Mouse (Mus musculus): ENCODE results near the gene 4933434E20Rik.
A peak's percentile ranks its signal among the peaks of the same experiment; 100 is the strongest.

The 4933434E20Rik gene

DNA sequence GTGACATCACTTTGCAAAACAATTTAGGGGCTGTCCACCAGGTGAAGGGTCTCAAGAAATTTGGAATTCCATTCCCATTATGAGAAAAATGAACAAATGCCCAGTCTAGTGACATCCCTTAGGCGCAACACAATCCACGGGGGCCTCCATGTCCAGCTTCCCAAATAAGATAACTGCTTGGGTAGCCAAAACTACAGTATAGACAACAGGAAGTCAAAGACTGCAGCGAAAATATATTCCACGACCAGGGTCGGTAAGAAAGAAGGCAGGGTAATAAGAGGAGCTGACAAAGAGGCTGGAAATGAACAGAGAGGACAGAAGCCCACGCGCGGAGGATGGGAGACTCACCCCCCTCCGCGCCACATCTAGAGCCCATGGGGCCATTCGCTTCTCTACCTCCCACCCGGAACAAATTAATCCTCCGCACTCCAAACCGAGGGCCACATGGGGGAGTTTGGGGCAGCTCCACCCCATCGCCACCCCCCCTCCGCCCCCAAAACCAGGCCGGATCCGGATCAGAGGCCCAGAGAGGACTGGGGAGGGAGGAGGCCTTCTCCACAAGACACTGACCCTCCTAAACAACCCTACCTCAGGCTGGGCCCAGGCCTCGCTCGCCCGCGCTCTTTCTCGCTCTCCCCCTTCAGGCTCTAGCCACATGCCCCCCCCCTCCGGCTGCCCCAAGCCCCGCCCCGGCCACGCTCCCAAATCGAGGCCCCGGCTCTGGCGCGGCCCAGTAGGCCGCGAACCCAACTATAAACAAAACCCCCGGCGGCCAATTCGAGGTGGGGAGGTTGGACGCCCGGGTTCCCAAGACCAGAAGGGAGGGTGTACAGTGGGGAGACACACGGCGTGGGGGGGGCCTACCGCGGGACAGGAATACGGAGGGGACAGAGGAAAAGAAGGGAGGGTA, at the start of gene 4933434E20Rik:
TSS of gene 4933434E20Rik (plus strand) at position 196 of the 910 bp plus-strand sequence.
- peak; percentile 72 for DNase-seq

DNA sequence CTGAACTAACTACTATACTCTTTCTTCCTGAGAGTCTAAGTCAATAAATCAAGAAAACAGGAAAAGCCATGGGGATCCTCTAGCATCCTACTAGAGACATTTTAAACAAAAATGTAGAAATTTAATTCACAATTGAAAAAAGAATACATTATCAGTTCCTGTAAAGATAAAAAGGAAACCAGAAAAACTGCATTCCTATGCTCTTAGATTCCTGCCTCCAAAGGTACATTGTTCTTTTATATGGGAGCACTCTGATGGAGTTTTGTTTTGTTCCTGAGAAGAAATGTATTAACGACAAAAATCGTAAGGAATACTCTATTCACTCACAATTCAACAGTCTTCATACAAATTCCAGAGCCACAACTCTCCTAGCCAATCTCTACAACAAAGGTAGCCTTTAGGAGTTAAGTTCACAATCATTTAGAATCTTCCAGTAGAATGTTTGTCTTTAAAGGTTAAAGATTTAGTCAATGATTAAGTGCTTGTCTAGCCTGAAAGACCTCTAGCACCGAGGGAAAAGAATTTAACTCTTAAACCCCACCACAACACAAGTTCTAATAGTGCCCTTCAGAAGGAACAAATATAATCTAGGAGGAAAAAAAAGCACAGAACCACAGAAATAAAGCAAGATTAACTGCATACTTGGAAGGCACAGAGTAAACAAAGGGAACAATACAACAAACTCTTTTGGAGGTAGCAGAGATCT, 47.2 kb upstream of the 4933434E20Rik start:
- DNase-seq: no peak

DNA sequence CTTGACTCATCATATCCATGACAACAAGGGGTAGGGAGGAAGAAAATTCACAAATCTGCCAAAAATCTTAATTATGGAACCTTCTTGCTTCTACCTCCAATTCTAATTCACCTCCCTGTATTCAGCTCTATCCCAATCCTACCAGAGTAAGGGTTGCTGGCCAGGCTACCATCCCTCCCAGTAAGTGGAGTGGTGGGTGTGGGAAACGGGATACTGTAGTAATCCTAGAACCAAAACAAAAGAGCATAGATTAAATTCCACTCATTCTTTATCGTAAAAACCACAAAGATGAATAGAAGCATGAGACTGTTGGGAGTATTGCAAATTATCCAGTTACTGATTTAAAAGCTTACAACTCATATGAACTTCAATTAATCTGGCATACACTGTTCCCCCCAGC, 41.1 kb upstream of the 4933434E20Rik start:
- DNase-seq: no peak

DNA sequence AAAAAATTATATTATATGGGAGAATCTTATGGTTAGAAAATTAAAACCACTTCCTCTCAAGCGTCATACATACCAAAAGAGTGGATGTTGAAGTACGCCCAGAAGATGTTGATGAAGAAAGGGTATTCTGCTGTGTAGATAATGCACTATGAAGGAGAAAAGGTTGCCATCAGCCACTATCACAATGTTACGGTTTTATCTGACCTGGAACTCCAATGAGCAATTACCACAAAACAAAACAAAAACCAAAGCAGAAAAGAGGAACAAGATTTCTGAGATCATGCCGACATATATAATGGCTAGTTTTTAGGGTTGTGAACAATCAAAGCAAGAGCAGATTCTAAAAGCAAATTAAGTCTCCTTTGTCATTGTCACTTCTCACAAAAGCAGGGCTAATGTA, 34.8 kb upstream of the 4933434E20Rik start:
- no peak for DNase-seq

DNA sequence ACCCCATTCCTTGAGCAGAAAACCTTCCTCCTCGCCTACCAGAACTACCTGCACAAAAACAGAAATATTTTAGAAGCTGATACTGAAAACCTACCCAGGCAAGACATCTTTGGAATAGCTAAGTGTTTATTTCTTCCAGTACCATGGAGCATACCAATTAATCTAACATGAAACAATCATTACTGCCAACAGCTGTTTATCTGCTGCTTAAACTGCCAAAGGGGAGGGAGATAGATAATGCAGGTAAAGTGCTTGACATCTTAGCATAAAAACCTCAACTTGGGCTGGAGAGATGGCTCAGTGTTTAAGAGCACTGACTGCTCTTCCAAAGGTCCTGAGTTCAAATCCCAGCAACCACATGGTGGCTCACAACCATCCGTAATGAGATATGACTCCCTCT, 16.8 kb upstream of the 4933434E20Rik start:
- no peak for DNase-seq

DNA sequence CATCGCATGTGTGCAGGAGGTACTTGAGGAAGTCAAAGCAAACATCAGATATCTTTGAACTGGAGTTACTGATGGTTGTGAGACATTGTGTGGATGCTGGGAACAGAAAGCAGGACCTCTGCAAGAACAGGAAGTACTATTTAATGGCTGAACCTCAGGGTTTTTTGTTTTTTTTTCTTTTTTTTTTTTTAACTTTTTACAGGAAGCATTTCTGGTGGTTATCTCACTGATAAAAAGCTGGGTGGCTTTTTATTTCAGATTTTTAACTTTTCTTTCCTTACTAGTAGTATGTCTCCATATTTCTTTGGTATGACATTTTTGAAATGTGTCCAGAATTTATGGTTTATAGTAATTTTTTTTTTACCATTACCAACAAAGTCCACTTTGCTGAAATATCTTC, 15.2 kb upstream of the 4933434E20Rik start:
- DNase-seq: no peak

DNA sequence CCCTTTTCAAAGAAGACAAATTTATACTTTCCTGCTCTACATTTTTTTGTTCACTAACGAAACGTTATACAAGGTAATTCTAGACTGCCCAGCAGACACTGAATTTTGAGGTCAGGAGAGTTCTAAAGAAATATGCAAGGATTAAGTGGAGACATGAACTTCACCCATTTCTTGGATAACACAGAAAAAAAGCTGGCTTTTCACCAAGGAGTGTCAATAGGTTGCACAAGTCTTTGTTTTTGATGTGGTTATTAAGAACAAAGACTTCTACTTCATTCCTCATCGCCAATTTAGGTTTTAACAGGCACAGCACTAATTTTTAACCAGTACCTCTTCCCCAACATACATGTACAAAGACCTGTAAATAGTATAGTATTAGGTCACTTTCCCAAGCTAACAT, 1.7 kb upstream of the 4933434E20Rik start:
- DNase-seq: no peak

DNA sequence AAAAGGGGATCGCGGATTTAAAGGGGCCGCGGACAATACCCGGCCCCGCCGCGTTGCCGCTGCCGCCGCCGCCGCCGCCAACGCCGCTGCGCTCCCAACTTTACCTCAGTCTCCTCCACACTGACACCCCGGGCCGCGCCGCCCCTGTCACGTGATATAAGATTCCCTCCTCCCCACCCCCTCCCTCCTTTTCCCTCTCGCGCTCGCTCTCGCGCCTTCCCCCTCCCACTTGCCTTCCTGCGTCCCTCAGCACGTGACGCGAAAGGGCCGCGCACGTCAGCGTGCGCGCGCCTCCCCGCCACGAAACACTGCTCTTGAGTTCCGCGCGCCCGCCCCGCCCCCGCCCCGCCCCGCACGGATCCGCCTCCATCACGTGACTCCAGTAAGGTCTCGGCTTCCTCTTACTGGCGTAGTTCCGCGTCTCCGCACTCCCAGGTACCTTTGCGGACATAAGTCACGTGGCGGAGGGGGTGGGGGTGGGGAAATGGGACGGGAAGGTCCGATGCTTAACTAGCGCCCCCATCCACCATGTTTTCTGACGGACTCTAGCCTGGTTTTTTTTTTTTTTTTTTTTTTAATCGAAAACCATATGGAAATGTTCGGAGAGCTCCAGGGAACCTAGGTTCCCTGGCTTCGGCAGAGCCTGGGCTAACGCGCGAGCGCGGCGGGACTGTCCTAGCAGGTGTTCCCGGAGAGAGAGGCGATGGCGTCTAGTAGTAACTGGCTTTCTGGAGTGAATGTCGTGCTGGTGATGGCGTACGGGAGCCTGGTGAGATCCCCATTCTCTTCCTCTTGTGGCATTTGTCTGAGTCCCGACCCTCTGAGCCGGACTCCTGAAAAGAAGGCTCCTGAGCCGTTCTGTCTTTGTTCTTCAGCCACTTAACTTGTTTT, 1.2 kb downstream of the 4933434E20Rik start, which contains the start of gene Ubap2l:
TSS of gene Ubap2l (minus strand) at position 278 of the 891 bp plus-strand sequence.
- DNase-seq: peak; percentile 97

DNA sequence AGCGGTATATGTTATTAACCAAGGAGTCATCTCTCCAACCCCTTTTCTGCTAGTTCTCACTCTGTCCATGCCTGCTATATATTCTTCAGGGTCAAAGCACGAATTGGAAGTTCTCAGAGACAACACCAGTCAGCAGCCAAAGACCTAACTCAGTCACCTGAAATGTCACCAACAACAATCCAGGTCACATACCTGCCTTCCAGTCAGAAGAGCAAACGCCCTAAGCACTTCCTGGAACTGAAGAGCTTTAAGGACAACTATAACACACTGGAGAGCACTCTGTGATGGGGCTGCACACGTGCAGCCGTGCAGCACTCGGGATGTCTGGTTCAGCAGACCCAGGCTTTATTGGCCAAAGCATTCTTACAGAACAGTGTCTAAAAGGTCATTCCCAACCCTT, 10.1 kb downstream of the 4933434E20Rik start:
- no peak for DNase-seq

DNA sequence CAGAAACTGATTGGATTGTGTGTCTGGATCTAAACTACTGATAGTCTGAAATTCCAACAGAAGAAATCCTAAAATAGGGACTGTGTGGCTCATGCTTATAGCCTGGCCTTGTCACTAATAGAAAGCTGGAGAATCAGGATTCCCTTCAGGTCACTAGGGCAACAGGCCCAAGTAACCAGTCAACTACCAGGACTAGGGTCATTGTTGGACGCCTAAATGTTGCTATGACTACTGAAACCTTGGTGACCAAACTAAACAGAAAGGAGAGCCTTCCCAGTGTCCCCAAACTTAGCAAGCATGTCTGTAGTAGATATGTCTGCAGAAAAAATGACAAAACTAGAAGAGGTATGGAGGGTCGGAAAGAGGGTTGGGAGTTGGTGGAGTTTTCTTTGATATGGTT, 11.1 kb downstream of the 4933434E20Rik start:
- no peak for DNase-seq

DNA sequence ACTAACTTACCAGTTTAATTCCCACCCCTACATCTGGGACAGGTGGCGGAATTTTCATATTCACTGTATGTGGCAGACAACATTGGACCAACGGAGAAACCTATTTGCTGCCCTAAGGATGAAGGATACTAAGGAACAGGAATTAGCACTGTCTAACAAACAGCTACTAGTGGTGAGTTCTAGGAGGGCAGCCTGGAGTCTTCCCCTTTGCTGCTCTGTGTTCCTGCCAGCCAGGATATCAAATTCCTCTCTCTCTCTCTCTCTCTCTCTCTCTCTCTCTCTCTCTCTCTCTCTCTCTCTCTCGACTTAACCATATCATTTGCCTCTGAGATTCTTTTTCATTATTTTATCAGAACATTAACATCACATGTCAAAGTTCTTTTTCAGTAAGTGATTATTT, 12.9 kb downstream of the 4933434E20Rik start:
- DNase-seq: no peak

DNA sequence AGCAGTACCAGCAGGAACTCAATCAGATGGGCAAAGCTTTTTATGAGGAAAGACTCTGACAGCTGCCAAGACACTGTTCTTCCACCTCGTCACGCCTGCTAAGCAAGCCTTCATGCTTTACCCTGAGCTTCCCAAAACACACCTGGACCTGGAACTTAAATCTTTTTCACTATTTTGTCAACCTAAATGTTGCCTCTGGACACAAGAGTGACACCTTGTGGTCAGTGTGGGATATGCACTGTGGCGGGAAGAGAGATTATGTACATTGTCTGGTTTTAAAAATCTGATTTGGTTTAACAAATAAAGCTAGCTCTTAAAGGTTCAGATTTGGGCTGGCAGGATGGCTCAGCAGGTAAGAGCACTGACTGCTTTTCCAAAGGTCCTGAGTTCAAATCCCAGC, 14.1 kb downstream of the 4933434E20Rik start:
- DNase-seq: peak; percentile 66

DNA sequence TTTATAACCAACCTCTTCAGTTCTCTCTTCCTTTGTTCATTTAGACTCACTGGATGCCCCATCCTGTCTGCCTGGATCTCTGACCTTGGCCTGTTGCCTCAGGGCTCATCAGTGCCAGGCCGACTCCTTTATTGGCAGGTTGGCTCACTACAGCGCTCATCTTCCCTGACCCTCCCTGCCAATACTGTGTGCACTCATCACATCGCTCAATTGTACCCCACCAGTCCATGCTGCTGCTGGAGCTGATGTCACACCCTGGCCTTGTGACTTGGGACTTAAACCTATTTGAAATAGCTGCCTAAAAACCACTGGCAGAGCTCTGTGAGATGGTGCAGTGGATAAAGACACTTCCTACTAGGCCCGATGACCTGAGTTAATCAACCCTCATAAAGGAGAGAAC, 16.4 kb downstream of the 4933434E20Rik start:
- DNase-seq: no peak

DNA sequence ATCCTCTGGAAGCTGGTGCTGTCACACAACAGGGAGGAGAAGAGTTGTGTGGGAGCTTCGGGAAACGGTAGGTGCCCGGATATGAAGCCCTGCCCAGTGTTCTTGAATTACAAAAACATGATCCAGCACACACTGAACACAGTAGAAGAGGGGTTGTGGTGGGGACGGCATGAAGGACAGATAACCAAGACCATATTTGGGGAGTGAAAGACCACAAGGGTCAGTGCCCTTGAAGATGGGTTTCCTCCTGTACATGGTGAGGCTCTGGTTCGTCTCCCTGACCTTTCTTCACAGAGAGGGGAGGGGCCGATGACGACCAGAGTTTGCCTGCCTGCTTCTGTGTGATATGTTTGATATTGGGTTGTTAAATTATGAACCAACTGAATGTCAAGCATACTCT, 18.3 kb downstream of the 4933434E20Rik start:
- DNase-seq: no peak

DNA sequence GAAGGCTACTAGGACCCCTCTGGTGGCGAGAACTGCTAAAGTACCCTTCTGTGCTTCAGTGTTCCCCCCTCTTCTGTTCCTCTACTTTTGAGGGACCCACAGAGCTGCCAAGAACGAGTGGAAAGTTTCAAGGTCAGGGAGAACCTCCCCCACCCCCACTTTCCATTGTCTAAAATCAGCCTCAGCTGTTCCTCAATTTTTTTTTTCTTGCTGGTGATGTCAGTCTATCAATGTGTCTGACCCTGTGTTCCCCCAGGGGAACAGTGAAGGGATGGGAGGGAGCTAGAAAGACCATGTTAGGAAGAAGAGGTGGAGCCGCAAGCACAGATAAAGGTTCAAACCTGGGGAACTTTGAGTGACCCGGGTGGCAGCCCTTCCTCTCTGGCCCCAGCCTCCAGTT, 20.9 kb downstream of the 4933434E20Rik start, which contains the start of gene Tpm3:
TSS of gene Tpm3 (plus strand) at position 356 of the 400 bp plus-strand sequence.
- no peak for DNase-seq

DNA sequence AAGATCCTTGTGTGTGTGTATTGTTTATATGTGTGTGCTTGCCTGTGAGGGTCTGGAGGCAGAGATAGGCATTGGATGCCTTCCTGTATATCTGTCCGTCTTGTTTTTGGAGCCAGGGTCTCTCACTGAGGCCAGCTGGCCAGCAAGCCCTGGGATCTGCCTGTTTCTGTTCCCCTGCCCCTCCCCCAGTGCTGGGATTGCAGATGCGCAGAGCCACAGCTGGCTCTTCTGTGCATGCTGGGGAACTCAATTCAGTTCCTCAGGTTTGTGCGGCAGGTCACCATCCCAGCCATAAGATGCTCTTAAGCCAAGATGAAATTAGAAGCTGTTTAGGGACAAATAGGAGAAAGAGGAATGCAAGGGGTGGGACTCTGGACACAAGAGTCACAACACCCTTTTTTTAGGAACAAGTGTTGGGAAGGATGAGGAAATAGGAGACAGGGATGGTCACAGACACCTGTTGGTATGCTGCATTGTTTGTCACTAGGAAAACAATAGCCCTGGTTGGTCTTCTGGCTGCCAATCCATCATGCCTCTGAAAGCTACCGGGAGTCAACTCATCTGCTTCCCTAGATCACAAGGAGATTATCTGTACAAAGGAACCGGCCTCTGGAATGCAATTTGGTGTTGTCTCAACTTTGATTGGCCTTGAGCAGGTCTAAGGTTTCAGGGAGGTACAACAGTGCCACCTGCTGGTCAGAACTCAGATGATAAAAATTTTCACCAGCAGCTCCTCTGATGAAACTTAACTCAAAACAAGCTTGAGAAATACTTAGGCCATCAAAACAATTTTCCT, 25.7 kb downstream of the 4933434E20Rik start:
- peak; percentile 91 for DNase-seq

DNA sequence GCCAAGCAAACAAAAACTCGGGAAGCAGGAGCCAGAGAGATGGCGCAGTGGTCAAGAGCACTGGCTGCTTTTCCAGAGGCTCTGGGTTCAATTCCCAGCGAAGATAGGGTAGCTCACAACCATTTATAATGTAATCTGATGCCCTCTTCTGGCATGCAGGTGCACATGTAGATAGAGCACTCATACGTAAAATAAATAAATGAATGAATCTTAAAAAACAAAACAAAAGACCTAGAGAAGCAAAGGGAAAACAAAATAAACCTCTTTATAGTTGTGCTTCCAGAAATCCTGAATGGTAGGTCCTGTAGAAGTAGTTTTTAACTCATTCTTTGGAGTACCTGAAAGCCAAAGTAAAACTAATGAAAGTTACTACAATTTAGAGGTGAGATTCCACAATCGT, 26.8 kb downstream of the 4933434E20Rik start:
- no peak for DNase-seq

DNA sequence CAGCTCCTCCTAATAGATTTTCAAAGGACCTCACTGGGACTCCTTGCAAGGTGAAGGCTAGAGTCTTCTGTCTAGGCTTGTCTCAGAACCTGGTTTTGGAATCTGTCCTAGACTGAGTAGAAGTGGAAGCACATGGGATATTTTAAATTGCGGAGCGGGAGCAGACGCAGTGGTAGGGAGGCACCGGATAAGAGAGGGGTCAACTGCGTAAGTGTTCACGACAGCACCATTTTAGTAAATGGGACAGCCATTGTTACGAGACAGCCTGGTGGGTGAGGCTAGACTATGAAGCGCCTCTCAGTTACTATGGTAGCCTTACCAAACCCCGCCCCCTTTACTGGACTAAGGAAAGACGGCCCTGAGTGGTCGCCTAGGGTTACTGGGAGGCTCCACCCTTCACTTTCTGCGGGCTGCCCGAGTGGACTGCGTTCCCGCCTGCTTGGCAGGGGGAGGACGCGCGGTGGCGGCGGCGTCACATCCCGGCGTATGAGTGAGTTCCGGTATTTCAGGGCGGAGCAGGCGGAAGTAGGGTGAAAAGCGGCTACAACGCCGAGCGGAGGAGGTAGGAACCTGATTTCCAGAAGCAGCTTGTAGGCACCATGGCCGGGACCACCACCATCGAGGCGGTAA, 27.8 kb downstream of the 4933434E20Rik start:
- peak; percentile 99 for DNase-seq

DNA sequence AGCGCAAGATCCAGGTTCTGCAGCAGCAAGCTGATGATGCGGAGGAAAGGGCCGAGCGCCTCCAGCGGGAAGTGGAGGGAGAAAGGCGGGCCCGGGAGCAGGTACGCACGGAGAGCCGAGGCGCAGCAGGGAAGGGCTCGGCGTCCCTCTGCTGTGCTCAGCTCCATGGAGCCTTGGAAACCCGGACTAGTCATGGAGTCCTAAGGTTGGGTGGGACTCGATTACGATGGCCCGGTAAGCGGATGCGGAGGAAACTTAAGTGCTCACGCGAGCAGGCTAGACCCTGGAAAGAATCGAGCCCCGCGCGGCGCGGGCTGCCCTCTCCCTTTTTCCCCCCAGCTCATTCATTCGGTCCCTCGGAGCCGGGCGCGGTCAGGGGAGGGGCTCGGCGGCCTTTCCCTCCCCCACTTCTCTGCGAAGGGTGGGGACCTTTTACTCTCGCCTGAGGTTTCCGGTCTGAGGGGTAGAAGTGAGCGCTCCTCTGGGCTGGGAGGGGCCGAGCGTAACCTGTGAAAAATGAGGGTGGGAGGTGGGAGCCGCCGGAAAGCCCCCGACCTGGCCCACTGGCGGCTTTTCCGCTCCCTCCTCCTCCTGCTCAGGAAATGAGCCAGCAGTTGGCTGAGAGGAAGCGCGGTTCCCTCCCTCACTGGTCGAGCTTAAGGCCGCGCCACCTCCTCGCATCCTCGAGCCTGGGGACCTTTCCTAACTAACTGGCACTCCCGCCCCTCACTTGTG, 28.5 kb downstream of the 4933434E20Rik start:
- DNase-seq: peak; percentile 89

DNA sequence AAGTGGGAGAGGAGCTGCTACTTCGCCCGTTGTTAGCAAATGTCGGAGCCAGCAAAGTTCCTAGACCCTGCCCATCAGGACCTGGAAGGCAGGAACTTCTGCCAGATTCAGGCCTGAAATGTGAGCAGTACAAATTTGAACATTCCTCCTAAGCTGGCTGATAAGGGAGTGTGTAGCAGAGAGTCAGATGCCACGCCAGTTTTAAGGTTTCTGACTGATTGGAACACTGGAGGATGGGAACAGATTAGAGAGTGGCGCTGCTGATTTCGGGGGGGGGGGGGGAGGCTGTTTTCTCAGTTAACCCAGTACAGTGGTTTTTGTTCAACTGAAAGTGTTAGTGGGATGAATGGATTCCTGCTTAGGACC, 29.0 kb downstream of the 4933434E20Rik start:
- no peak for DNase-seq

Measured in lung, postnatal 10 days (tissue).